Mouse (Mus musculus) heart, postnatal 4 days (tissue): ENCODE data around the gene St3gal6. TPM values are rescaled to one million over a fixed set of nuclear protein-coding genes. Genes with fewer than 3 reads are reported as not detected.

Experiments
- DNase-seq: peaks from one replicate; pipeline ENCODE4 v3.0.0; 2021
- total RNA-seq, 2 experiments: library from RNA; stranded (reverse); gene quantifications; 2 replicates each; pipeline ENCODE4 v1.2.3; 2021

Gene St3gal6
- total RNA-seq, 2 experiments from 2014 or later: 23.4 to 29.1 TPM

DNA sequence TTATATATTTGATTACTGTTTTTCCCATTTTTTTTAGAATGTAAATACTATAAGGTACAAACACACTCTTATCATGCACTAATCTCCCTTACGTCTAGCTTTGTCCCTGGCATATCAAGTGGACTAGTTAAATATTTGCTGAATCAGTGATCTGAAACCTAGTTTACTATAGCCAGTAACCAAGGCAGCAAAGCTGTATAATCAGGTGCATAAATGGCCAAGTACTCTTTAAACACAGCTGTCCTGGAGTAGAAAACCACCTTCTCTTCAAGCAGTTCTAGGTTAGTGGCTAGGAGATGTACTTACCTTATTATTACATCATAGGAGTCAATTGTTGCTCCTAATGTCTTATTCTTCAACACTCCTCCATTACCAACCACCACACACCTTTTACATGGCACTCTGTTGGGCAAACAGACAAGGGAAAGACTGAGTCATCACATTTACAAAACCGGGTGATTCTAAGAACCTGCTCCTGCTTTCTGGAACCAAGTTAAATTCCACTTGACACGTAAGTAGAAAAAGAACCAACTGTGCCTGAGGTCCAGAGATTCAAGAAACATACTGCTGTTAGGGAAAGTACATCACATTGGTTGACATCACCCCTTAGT, 48.4 kb downstream of the St3gal6 start:
- DNase-seq: no peak

DNA sequence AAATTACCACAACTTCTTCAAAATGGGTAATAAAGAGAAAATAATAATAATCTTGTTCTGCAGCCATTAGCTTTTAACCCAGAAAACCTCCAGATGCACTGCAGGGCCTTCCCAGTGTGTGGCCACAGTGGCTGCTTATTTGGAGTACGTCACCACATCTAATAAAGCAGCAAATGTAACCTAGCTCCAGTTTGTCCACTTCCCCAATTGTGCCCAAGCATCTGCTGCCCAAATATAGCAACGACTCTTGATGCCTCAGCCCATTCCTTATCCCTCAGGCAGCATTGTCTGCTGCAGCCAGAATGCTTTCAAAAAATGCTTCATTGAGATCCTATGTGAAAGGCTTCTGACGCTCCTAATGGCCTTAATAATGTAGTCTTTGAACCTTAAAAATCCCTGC, 49.2 kb downstream of the St3gal6 start:
- no peak for DNase-seq

DNA sequence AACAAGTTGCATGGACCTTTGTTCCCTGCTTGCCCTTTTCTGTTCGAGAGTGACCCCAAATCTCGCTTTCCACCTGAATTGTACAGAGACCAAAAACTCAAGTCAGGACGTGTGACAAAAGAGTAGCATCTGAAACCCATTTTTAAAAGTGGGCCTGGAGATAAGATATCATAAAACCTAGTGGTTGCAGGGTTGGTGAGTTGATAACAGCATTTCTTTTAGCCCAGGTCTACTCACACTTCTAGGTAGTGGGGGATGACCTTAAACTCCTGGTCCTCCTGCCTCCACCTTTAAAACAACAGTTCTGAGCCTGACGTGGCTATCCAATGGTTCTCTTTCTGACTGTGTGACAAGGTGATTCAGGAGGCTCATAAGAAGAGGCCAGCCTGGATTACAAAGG, 53.2 kb downstream of the St3gal6 start:
- no peak for DNase-seq

DNA sequence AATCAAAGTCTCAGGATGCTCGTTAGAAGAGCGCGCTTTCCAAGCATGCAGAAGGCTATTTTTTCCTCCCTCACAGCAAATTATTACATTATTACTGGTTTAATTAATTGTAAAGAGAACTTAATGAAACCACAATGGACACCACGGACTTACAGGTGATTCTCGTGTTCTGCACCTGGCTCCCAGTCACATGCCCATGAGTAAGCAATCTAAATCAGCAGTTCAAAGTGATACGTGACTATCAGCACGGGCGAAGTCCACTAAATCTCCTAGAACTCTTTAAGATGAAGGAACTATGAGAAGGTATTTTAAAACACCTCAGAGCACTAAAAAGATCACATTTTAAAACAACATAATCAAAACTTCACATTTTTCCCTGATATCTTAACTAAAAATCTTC, 54.0 kb downstream of the St3gal6 start:
- DNase-seq: no peak

DNA sequence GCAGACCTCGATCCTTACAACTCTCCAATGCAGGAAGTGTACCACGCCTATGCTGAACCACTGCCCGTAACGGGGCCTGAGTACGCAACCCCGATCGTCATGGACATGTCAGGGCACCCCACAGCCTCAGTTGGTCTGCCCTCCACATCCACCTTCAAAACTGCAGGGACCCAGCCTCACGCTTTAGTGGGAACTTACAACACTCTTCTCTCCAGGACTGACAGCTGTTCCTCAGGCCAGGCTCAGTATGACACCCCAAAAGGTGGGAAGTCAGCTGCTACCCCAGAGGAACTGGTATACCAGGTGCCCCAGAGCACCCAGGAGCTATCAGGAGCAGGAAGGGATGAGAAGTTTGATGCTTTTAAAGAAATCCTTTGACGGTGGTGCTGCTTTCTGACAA, 58.6 kb downstream of the St3gal6 start:
- DNase-seq: no peak

DNA sequence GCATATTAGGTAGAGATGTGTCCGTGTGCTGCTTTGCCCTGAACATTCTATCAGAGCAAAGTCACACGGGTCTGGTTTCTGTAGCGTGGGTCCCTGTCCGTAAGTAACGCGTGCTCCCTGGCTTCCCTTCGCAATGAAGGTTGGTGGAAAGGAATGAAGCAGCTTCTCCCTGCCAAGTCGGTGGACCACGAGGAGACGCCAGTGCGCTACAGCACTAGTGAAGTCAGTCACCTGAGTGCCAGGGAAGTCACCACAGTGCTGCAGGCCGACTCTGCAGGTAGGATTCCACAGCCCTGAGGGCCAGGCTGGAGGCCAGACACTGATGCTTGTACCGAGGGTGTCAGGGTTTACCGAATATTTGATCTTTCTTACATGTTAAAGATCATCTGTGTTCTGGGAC, 60.0 kb downstream of the St3gal6 start:
- DNase-seq: no peak

DNA sequence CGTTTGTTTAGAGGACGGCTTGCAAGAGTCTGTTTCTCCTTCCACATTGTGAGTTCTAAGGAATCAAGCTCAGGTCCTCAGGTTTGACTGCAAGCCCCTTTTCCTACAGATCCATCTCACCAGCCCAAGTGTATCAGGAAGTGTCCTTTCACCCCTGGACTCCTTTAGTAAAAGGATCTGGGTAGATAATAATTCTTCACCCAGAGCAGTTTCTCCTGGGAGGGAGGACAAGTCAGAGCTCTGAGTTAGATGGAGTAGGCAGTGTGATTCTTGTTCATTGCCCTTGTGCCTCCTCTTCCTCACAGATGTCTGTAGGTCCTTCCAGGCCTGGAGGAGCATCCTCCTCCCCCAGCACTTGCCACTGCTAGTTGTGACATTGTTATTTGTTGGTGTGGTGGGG, 61.5 kb downstream of the St3gal6 start:
- DNase-seq: no peak

DNA sequence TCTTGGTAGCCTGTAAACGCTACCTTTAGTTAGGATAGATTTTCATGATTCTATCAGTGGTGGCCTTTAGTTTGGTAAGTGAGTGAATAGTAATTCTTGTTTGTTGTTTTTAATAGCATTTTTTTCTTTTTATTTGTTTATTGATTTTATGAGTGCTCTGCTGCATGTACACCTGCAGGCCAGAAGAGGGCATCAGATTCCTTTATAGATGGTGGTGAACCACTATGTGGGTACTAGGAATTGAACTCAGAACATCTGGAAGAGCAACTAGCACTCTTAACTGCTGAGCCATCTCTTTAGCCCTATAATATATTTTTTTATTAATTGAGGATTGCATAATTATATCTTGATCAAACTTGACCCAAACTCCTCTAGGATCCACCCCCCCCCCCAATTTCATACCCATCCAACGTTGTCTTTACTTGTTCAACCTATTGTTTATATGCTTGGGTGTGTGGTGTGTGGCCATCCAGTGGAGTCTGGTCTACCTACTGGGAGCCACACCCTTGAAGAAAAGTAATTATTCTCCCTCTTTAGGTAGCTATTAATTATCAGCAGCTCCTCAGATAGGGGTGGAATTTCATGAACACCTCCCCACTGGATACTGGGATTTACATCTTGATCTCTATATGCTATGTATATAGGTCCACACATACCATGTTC, 62.1 kb downstream of the St3gal6 start:
- no peak for DNase-seq

DNA sequence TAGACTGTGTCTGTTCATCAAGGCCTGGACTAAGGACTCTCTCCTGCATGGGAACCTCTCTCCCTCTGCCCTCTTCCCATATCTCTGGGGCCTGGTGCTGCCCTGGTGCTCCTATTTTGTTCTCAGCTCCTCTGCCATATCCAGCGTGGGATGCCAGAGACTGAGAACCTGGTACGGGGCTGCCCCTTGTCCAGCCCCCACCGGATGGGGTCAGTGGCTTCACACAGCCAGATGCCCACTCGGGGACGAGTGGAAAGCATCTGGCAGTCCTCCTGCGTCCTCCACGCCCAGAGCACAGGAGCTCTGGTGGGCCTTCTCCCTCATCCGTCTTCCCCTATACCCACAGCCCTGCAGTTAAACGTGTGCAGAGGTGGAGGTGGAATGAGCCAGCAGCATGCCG, 63.7 kb downstream of the St3gal6 start:
- no peak for DNase-seq

DNA sequence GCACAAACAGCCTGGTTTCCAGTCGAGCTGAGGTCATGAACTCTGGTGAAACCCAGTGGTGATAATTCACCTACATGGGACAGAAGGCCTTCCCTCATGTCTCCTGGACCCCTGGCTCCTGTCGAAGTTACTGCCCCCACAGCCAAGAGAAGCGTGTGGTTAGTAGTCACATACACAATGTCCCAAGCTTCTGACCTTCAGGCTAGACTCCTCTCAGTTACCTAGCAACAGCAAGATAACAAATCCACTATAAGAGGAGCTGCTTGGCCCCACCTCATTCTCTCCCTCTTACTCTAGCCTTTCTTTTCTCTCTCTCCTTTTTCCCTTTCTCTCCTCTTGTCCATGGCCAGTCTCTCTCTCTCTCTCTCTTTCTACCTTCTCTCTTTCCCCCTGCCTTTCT, 64.1 kb downstream of the St3gal6 start:
- DNase-seq: peak; percentile 29

DNA sequence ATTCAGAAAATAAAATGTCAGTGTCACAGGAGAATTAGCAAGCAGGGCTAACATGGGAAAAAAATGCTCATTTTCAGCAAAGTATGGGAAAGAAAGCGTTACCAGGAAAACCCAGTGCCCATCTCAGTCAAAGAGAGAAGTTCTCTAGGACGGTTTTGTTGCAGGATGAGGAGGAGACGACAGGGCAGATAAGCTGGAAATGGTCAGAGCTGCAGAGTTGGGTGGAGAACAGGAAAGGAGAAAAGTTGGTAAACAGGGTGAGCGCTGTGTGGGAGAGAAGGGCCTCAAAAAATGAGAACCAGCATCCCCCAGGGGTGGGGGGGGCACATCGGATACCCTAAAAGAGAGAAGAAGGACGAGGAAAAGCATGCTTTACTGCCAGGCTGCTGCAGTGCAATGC, 67.1 kb downstream of the St3gal6 start:
- no peak for DNase-seq

DNA sequence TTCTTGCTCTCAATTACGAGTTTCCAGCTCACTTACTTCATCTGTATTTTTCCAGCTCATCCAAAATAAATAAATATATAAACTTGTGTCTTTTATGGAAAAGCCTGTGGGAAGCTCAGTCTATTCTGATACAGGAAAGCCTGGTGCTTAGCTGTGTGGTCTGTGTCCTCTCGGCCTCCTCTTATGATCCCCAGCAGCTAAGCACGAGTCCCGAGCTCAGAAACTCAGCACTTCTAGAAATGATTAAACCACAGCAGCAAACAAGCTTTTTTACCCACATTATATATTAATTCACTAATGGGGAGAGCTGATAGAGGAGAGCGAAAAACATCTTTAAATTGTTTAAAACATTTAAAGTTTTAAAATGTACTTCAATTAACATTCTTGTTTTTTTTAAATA, 67.6 kb downstream of the St3gal6 start:
- no peak for DNase-seq

DNA sequence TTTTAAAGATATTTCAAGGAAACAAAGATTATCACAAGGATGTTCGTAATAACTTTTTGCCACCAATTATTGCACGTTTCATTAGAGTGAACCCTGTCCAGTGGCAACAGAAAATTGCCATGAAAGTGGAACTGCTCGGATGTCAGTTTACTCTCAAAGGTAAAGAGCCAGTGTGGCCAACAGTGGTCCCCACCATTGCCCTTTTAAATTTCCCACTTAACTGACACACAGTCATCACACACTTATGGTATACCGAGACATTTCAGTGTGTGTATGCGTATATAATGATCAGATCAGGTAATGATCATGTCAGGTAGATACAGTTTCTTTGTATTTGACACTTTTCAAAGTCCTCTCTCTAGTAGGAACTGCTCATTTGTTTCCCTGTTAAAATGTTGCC, 68.9 kb downstream of the St3gal6 start:
- DNase-seq: no peak

DNA sequence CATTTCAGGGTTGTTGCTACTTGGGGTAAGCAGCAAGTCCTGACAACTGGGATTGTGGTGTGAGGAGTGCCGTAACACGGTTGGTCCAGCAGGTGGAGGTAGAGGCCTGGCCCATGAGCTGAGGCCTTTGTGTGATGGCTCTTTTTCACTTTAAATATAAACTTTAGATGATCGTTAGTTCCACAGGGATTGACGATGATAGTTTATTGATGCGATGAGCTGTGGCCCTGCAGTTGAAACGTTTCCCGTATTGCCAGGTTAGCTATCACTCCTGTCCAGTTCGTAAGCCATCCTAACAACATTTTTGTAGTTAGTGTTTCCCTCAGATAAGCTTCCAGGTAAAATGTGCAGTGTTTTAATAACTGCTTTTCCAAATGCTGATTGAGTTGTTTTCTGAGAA, 69.4 kb downstream of the St3gal6 start:
- DNase-seq: peak; percentile 75

DNA sequence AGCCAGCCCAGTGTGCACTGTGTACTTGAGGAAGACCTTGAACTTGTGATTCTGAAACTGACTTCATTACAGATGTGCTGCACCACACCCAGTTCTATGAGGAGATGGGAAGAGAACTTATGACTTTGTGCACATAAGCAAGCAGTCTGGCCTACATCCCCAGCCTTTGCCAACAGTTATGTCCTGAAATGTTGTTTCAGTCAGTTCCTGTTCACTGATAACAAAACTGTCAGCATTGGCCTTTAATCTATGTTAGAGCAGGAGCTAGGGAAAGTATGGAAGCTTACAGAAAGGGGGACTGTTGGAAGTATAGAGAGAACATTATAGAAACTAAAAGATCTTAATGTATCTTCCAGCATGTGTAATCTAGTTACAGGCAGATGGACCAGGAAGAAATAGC, 70.2 kb downstream of the St3gal6 start:
- DNase-seq: no peak

DNA sequence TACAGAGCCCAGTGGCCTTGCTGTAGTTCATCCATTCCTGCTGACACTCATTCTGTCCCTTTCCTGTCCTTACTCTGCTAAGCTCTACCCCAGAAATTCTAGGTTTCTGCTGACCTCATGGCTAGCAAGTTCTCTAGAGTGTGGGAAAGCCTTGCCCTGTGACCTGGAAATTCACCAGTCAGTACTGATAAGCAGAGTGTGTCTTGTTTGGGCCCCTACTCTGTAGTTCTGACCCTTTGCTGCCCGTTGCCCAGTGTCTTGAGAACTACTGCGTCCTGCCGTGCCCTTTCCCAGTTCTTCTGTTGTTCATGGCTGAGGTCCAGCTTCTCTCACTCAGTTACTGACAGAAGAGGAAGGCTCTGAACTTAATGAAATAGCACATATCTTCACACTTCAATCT, 70.9 kb downstream of the St3gal6 start:
- peak; percentile 33 for DNase-seq

DNA sequence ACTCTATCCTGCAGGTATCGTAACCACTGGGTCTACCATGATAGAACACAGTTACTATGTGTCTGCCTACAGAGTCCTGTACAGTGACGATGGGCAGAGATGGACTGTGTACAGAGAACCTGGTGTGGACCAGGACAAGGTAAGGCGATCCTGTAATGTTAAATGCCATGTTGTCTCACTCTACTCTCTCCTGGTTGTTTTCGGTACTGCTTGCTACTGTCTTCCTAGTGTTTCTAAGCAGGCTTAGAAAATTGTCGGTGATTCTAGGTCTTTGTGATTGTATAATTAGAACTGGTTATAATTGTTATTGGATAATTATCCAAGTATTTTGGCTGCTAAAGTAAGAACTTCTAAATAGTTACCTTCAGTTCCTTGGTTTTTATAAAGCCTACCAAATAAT, 72.4 kb downstream of the St3gal6 start:
- DNase-seq: no peak

DNA sequence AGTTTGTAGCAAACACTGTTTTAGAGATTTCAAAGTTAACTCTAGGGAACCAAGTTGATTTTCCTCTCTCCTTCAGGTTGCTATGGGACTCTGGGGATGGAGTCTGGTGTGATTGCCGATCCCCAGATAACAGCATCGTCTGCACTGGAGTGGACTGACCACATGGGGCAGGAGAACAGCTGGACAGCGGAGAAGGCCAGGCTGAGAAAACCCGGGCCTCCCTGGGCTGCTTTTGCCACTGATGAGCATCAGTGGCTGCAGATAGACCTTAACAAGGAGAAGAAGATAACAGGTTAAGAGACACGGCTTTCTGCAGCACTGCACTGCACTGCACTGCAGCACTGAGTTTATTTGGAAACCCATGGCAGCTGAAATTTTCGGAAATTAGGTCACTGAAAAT, 73.4 kb downstream of the St3gal6 start:
- DNase-seq: no peak

DNA sequence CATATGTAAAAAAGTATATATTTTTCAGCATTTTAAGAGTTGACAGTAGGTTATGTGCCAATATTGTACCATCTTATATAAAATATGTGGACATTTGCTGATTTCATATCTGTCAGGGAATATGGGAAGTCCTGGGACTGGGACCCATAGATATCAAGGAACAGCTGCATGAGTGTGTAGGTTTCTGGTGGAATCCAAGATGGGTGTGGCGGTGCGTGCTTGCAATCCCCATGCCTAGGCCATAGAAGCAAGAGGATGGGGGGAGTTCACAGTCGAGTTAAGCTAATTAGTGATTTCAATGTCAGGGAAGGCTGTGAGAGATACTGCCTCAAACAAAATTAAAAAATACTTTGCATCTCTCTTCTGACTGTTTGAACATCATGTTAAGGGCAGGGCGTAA, 75.0 kb downstream of the St3gal6 start:
- no peak for DNase-seq

DNA sequence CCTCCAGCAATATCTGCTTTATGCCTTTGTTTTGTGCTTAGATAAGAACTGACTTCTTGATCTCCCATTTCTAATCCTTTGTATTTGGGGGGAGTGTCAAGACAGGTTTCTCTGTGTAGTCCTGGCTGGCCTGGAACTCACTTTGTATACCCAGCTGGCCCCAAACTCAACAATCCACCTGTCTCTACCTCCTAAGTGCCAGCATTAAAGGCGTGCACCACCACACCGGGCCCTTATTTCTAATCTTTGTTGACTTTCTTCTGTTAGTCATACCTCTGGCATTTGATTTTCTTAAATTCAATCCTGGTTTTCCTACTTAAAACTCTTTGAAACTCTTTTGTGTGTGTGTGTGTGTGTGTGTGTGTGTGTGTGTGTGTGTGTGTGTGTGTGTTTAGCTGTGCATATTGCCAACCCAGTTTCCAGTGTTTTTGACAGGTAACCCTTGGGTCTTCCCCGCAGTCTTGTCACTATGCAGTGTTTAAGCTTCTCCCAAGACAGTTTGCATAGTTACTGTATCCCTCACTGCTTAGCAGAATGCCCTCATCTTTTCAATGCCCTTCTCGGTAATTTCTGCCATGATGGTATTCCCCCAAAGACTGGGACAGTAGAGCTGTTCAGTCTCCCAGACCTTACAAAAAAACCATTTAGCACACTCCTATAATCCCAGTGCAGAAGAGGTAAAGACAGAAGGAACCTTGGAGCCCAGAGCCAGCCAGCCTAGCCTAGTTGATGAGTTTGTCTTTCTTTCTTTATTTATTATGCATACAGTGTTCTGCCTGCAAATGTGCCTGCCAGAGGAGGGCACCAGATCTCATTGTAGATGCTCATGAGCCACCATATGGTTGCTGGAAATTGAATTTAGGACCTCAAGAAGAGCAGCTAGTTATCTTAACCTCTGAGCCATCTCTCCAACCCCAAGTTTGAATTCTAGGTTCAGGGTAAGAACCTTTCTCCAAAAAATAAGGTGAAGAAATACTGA, 77.5 kb downstream of the St3gal6 start:
- no peak for DNase-seq

DNA sequence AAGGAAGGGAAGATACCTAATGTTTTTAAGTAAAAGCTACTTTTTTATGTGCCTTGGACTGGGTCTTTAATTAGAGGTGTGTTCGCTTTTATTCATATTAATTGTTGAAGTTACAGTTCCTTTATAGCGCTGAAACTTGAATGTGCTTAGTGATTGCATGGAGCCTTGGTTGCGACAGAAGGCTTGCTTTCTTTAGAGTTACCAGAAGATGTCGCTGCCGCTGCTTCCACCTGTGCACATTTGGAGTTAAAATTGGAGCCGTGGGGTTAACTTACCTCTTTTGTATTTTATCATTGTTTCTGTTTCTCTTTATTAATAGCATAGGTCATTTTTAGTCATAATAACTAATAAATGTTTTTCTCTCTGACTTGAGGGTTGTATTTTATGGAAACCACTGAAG, 79.3 kb downstream of the St3gal6 start:
- no peak for DNase-seq

DNA sequence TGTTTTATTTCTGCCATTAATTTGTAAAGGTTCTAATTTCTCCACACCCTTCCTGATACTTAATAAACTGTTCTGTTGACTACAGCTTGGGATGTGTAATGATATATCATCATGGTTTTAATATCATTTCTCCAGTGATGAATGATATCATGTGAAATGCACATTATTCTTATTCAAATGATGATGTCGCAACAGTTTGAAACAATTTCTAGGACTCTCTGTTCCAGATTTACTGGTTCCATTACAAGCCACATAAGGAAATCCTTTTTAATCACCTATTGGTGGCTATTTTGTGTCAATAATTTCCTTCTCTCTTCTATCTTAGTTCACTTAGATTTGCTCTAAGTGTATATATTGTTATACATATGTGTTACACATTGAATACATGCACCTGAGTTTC, 91.7 kb downstream of the St3gal6 start:
- no peak for DNase-seq

DNA sequence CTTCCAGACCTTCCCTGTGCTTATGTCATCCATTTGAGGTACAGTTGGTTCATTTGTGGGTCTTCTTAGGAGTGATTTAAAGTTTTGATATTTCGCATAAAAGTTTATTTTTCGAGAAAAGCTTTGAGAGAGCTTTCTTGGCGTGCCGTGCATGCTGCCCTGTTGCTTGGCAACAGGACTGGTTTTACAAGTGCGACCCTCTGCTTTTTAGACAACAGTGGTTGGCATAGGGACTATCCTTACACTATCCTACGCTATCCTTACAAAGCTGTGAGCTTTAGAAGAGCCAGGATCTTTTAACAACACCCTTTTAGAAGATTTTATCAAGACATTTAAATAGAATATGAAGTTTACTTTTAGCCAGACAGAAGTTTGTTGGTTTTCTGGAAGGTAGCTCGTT, 93.8 kb downstream of the St3gal6 start:
- DNase-seq: no peak
